Mouse (Mus musculus): ENCODE data around the gene Nfib.

DNA sequence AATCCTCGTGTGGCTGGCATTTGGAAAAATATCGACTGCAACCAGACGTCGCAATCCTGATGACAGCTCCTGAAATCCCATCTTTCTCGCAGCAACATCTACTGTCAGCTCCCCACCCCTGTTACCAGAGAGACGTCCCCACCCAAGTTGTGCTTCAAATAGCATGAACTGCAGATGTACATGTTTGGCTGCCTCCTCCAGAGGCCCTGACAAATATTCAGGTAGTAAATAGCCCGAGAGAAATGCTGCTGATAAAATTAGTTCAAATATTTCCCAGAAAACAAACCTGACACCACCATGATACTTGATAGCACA, 132.3 kb downstream of the Nfib start:
- no peak for TF ChIP-seq CTCF (IDR thresholded peaks at IDR 0.05; ENCODE audit: borderline replicate concordance, insufficient read depth, low read depth, low read length)
- no peak for TF ChIP-seq POLR2A (IDR thresholded peaks at IDR 0.05; ENCODE audit: borderline replicate concordance, insufficient read depth, low read length)
